Mouse (Mus musculus) stomach, embryonic 14.5 days (tissue): ENCODE results near the gene Armc12. TPM values are rescaled to one million over a fixed set of nuclear protein-coding genes. Genes with fewer than 3 reads are reported as not detected.
"Not testable (repeated sequence)": the region's sequence is repeated elsewhere in the genome, so short reads cannot be mapped to it uniquely, and the experiment has no call there.

ENCODE experiments used
- ATAC-seq: fragments of 200-750 bp; cut with Nextera tagmentation; 2 replicates; pipeline ENCODE4 v1.8.0; 2017; ENCODE audit warnings: low read depth, moderate TSS enrichment; ENCODE audit not compliant: insufficient number of reproducible peaks, insufficient read depth, low FRiP score
- H3K27ac ChIP-seq: fragments of 300-500 bp; sonication (generic); 2 replicates; pipeline ENCODE4 v1.5.1; 2014; ENCODE audit warnings: mild to moderate bottlenecking, low read length, moderate library complexity, mixed read lengths
- H3K27me3 ChIP-seq: fragments of 300-500 bp; sonication (generic); 2 replicates; pipeline ENCODE4 v1.6.1; 2014; ENCODE audit warnings: low read length, control low read depth, mixed read lengths; ENCODE audit not compliant: control insufficient read depth, insufficient read depth
- H3K36me3 ChIP-seq: fragments of 300-500 bp; sonication (generic); 2 replicates; pipeline ENCODE4 v1.6.1; 2014; ENCODE audit warnings: mild to moderate bottlenecking, control low read depth, low read length, moderate library complexity, mixed read lengths; ENCODE audit not compliant: control insufficient read depth, insufficient read depth
- H3K4me1 ChIP-seq: fragments of 300-500 bp; sonication (generic); 2 replicates; pipeline ENCODE4 v1.6.1; 2014; ENCODE audit warnings: low read length, control low read depth, mixed read lengths; ENCODE audit not compliant: control insufficient read depth, insufficient read depth
- H3K4me2 ChIP-seq: fragments of 300-500 bp; sonication (generic); replicated peaks from 2 replicates; pipeline ENCODE4 v1.6.1; 2014; ENCODE audit warnings: low read depth, low read length, control low read depth
- H3K4me3 ChIP-seq: fragments of 300-500 bp; sonication (generic); 2 replicates; pipeline ENCODE4 v1.5.1; 2014; ENCODE audit warnings: low read depth, low read length, control low read depth
- H3K9ac ChIP-seq: fragments of 300-500 bp; sonication (generic); replicated peaks from 2 replicates; pipeline ENCODE4 v1.6.1; 2014; ENCODE audit warnings: low read depth, mild to moderate bottlenecking, control low read depth, low read length, moderate library complexity, mixed read lengths
- H3K9me3 ChIP-seq: fragments of 300-500 bp; sonication (generic); 2 replicates; pipeline ENCODE4 v1.6.1; 2016; ENCODE audit warnings: low read depth, low read length, control low read depth; ENCODE audit not compliant: control insufficient read depth
- WGBS: fragments of 180-500 bp; shearing (Covaris S2); extraction: QIAGEN DNeasy Blood & Tissue Kit; methylation state at CpG from one replicate; pipeline ENCODE4 v1.1.7; 2014; 5-methylcytosine and 5-hydroxymethylcytosine counted together
- polyA plus RNA-seq: library from polyadenylated mRNA; unstranded; fragments of >200 nt; fragmentation: Nextera tagmentation; extraction: Ambion mirVana; gene quantifications from 2 replicates; pipeline ENCODE4 v1.2.1, GENCODE M21; 2014

Armc12 gene
- polyA plus RNA-seq, 1 experiment from 2014 or later = not detected

GRCm38 (mm10) chr17:28553040-28553793, 22.6 kb downstream of the Armc12 start:
- Histone ChIP-seq H3K27ac (no peak overlapping the region), H3K9ac (no peak overlapping the region), H3K4me1 (peaks cover 6% of the 10 kb centered on the region; the same call in 1 of the 2 replicates), H3K4me2 (no peak overlapping the region), H3K4me3 (no peak overlapping the region), H3K27me3 (no peaks in the 10 kb centered on the region), H3K9me3 (no peaks in the 10 kb centered on the region), H3K36me3 (no peaks in the 10 kb centered on the region)
- WGBS = 6% methylated on average over 14 of the region's 14 CpGs
- ATAC-seq = no peak

- not testable (repeated sequence) for H3K9ac ChIP-seq, H3K4me2 ChIP-seq, H3K9me3 ChIP-seq, H3K27ac ChIP-seq, H3K4me1 ChIP-seq, H3K27me3 ChIP-seq, H3K4me3 ChIP-seq, H3K36me3 ChIP-seq, ATAC-seq
- WGBS = 93% methylated on average over 4 of the region's 4 CpGs
Observed at GRCm38 (mm10) chr17:28554021-28554420, 23.4 kb downstream of the Armc12 start.

GRCm38 (mm10) chr17:28556635-28557396, 26.2 kb downstream of the Armc12 start:
- Histone ChIP-seq H3K27ac (0 out of 2 replicates have a peak overlapping the region, but pooled peaks have one; percentile 10), H3K4me1 (peaks cover 6% of the 10 kb centered on the region; the same call in 1 of the 2 replicates), H3K4me2 (no peak overlapping the region), H3K4me3 (no peak overlapping the region), H3K36me3 (no peaks in the 10 kb centered on the region), H3K9ac (no peak overlapping the region), H3K27me3 (no peaks in the 10 kb centered on the region), H3K9me3 (no peaks in the 10 kb centered on the region)
- 46% methylated on average over 6 of the region's 6 CpGs for WGBS
- peak; percentile 68 for ATAC-seq

- Histone ChIP-seq H3K4me1 (peaks cover 6% of the 10 kb centered on the region; the same call in 1 of the 2 replicates), H3K27me3 (no peaks in the 10 kb centered on the region), H3K36me3 (no peaks in the 10 kb centered on the region), H3K4me3 (no peak overlapping the region), H3K27ac (no peak overlapping the region), H3K9ac (no peak overlapping the region), H3K9me3 (no peaks in the 10 kb centered on the region), H3K4me2 (no peak overlapping the region)
- no peak for ATAC-seq
- WGBS = 70% methylated on average over 6 of the region's 6 CpGs
Observed at GRCm38 (mm10) chr17:28557772-28558171, 27.2 kb downstream of the Armc12 start.

- Histone ChIP-seq H3K27ac (peak within 1 kb of the TSS; percentile 39; the same call in 1 of the 2 replicates), H3K36me3 (no peaks in the 10 kb centered on the region), H3K9ac (no peak within 1 kb of the TSS), H3K4me3 (no peak within 1 kb of the TSS), H3K27me3 (no peaks in the 10 kb centered on the region), H3K4me1 (peaks cover 6% of the 10 kb centered on the region; the same call in 1 of the 2 replicates), H3K4me2 (no peak within 1 kb of the TSS), H3K9me3 (no peaks in the 10 kb centered on the region)
- 65% methylated on average over 4 of the region's 4 CpGs for WGBS
- ATAC-seq = peak; percentile 74
Observed at GRCm38 (mm10) chr17:28560598-28560997, 30.0 kb downstream of the Armc12 start, which contains the start of gene Clps. Gene Clps, minus strand, starts transcription at chr17:28560766.

GRCm38 (mm10) chr17:28561613-28562012, 31.0 kb downstream of the Armc12 start:
- peak overlapping the region; percentile 52; the same call in 1 of the 2 replicates for H3K27ac ChIP-seq
- 43% methylated on average over 7 of the region's 7 CpGs for WGBS
- peaks cover 3% of the 10 kb centered on the region; the same call in 1 of the 2 replicates for H3K4me1 ChIP-seq
- no peak overlapping the region for H3K9ac ChIP-seq
- H3K4me2 ChIP-seq = no peak overlapping the region
- H3K9me3 ChIP-seq = no peaks in the 10 kb centered on the region
- H3K36me3 ChIP-seq = no peaks in the 10 kb centered on the region
- no peaks in the 10 kb centered on the region for H3K27me3 ChIP-seq
- peak; percentile 64 for ATAC-seq
- H3K4me3 ChIP-seq = no peak overlapping the region

GRCm38 (mm10) chr17:28565181-28565580, 34.6 kb downstream of the Armc12 start:
- H3K27ac ChIP-seq = no peak overlapping the region
- H3K4me1 ChIP-seq = no peaks in the 10 kb centered on the region
- H3K4me2 ChIP-seq = no peak overlapping the region
- ATAC-seq = no peak
- H3K4me3 ChIP-seq = no peak overlapping the region
- no peak overlapping the region for H3K9ac ChIP-seq
- no peaks in the 10 kb centered on the region for H3K9me3 ChIP-seq
- no peaks in the 10 kb centered on the region for H3K27me3 ChIP-seq
- no peaks in the 10 kb centered on the region for H3K36me3 ChIP-seq

GRCm38 (mm10) chr17:28567541-28567940, 36.9 kb downstream of the Armc12 start:
- H3K4me1 ChIP-seq = no peaks in the 10 kb centered on the region
- no peak for ATAC-seq
- H3K9ac ChIP-seq = no peak overlapping the region
- WGBS = 52% methylated on average over 3 of the region's 3 CpGs
- H3K36me3 ChIP-seq = no peaks in the 10 kb centered on the region
- H3K27me3 ChIP-seq = no peaks in the 10 kb centered on the region
- H3K9me3 ChIP-seq = no peaks in the 10 kb centered on the region
- no peak overlapping the region for H3K4me2 ChIP-seq
- H3K27ac ChIP-seq = no peak overlapping the region
- no peak overlapping the region for H3K4me3 ChIP-seq
